Mouse (Mus musculus): ENCODE measurements at regions not wholly inside any gene's neighbourhood (a gene's known extent, or its start where the extent isn't known, plus 50 kb on each side); places are given as distances from the start of the nearest gene placed in this dataset.

DNA sequence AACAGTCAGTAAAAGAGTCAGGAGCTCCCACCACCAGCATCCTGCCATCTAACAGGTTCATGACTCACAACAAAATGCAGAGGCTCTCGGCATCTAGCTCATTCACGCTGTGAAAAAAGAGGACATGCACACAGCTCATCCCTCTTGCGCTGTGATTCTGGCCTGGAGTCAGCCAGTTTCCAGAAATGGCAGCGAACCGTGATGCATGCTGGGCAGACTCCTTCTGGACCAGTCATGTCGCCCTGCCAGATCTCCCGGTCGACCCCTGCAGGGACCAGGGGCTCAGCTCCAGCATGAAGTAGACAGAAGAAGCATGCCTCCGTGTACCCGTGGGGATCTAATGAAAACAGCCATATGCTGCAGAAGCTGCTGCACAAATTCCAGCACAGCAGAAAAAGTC lies 254.6 kb downstream of the Rybp start:
- Histone ChIP-seq H3K36me3 (ENCODE audit: control insufficient read depth, insufficient read depth) (no peaks in the 10 kb centered on the region), H3K79me2 (ENCODE audit: control insufficient read depth, insufficient read depth) (no peaks in the 10 kb centered on the region), H3K4me2 (ENCODE audit: low read depth) (no peak overlapping the region), H3K4me3 (no peak overlapping the region), H3K27me3 (ENCODE audit: control insufficient read depth, insufficient read depth, insufficient read length) (peaks cover 46% of the 10 kb centered on the region), H3ac (ENCODE audit: control insufficient read depth, insufficient read length) (no peak overlapping the region)
- TF ChIP-seq CEBPB (IDR thresholded peaks at IDR 0.05; ENCODE audit: insufficient read depth, poor library complexity, severe bottlenecking) (no peak), TCF3 (IDR thresholded peaks at IDR 0.05; ENCODE audit: insufficient read length, low read depth) (no peak), POLR2A (IDR thresholded peaks at IDR 0.05; ENCODE audit: insufficient read length, low read depth) (no peak)

DNA sequence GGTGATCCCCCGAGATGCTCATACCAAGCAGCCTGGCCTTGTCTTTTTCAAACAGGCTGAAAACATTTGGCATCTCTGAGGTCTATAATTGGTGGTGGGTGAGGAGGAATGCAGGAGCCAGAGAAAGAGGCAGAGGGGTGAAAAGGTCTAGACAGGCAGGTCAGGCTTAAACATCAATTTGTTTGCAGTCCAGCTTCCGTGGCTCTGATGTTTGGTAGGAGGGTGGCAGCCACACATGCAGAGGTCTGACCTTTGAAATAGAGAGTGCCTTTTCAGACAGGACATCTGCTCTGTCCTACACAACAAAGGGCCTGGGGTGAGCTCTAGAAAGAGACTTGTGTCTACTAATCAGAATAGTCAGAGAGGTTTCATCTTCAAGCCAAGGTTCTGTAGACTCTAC lies 256.8 kb downstream of the Rybp start:
- peaks cover 42% of the 10 kb centered on the region for H3K27me3 ChIP-seq (ENCODE audit: control insufficient read depth, insufficient read depth, insufficient read length)
- no peaks in the 10 kb centered on the region for H3K36me3 ChIP-seq (ENCODE audit: control insufficient read depth, insufficient read depth)
- no peak overlapping the region for H3K4me2 ChIP-seq (ENCODE audit: low read depth)
- H3K4me3 ChIP-seq = no peak overlapping the region
- no peaks in the 10 kb centered on the region for H3K79me2 ChIP-seq (ENCODE audit: control insufficient read depth, insufficient read depth)
- H3ac ChIP-seq (ENCODE audit: control insufficient read depth, insufficient read length) = no peak overlapping the region
- TF ChIP-seq TCF3 (IDR thresholded peaks at IDR 0.05; ENCODE audit: insufficient read length, low read depth) (no peak), USF1 (IDR thresholded peaks at IDR 0.05; ENCODE audit: low read depth) (no peak), REST (IDR thresholded peaks at IDR 0.05; ENCODE audit: insufficient read depth, insufficient read length) (no peak), POLR2A (IDR thresholded peaks at IDR 0.05; ENCODE audit: insufficient read length, low read depth) (no peak), CEBPB (IDR thresholded peaks at IDR 0.05; ENCODE audit: insufficient read depth, poor library complexity, severe bottlenecking) (no peak), MAX (IDR thresholded peaks at IDR 0.05; ENCODE audit: low read depth) (no peak), TCF12 (IDR thresholded peaks at IDR 0.05; ENCODE audit: insufficient read depth, poor library complexity, severe bottlenecking) (no peak), POLR2AphosphoS2 (IDR thresholded peaks at IDR 0.05; ENCODE audit: insufficient read length, low read depth) (no peak), E2F4 (IDR thresholded peaks at IDR 0.05; ENCODE audit: insufficient read depth) (no peak), SRF (IDR thresholded peaks at IDR 0.05; ENCODE audit: control insufficient read depth, insufficient read length, low read depth) (no peak), MYOG (IDR thresholded peaks at IDR 0.05; ENCODE audit: control insufficient read depth in 1 of 3, insufficient read depth in 1 of 3, insufficient read length in 2 of 3, low read depth in 2 of 3) (no peak)

DNA sequence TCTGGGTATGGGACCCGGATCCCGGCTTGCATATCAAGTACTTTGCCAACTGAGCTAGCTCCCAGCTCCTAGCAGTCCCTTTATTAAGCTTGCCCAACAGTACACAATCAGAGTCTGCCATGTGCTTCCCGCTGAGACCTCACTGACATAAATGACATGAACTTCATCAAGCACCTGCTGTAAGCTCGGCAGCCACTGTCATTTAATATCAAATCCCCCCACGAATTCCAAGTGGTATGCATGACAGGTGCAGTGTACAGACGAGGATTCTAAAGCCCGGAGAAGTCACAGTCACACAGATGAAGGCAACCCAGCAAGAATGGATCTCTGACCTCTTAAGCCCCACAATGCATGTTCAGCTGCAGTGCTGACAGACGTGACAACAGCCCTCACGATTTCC lies 257.3 kb downstream of the Rybp start:
- no peaks in the 10 kb centered on the region for H3K79me2 ChIP-seq (ENCODE audit: control insufficient read depth, insufficient read depth)
- H3K4me2 ChIP-seq (ENCODE audit: low read depth) = no peak overlapping the region
- TF ChIP-seq MAX (IDR thresholded peaks at IDR 0.05; ENCODE audit: low read depth) = no peak
- no peak for TF ChIP-seq SRF (IDR thresholded peaks at IDR 0.05; ENCODE audit: control insufficient read depth, insufficient read length, low read depth)
- TF ChIP-seq CEBPB (IDR thresholded peaks at IDR 0.05; ENCODE audit: insufficient read depth, poor library complexity, severe bottlenecking) = no peak
- TF ChIP-seq REST (IDR thresholded peaks at IDR 0.05; ENCODE audit: insufficient read depth, insufficient read length) = no peak
- TF ChIP-seq TCF3 (IDR thresholded peaks at IDR 0.05; ENCODE audit: insufficient read length, low read depth) = no peak
- no peak for TF ChIP-seq TCF12 (IDR thresholded peaks at IDR 0.05; ENCODE audit: insufficient read depth, poor library complexity, severe bottlenecking)
- no peak for TF ChIP-seq POLR2A (IDR thresholded peaks at IDR 0.05; ENCODE audit: insufficient read length, low read depth)
- TF ChIP-seq MYOD1 (IDR thresholded peaks at IDR 0.05; ENCODE audit: control insufficient read depth in 1 of 3, insufficient read length in 2 of 3, low read depth in 2 of 3) = peak in 1 of 3 experiments; percentile 44
- no peak overlapping the region for H3K4me3 ChIP-seq
- peaks cover 37% of the 10 kb centered on the region for H3K27me3 ChIP-seq (ENCODE audit: control insufficient read depth, insufficient read depth, insufficient read length)
- no peak overlapping the region for H3ac ChIP-seq (ENCODE audit: control insufficient read depth, insufficient read length)
- no peaks in the 10 kb centered on the region for H3K36me3 ChIP-seq (ENCODE audit: control insufficient read depth, insufficient read depth)

DNA sequence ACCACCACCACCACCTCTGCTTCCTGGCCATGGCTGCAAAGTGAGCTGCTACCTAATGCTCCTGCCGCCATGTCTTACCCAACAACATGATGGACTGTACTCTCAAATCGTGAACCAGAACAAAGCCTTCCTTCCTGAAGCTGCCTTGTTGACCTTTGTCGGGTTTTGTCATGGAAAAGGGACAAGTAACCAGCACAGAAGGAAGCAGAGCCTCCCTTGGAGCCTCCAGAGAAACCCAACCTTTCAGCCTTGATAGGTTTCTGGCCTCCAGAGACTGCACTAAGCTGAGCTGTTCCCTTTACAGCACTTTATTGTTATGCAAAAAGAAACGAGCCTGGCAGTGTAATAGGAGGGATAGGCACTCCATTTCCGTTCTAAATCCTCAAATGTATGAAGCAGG lies 259.8 kb downstream of the Rybp start:
- H3K79me2 ChIP-seq (ENCODE audit: control insufficient read depth, insufficient read depth) = no peaks in the 10 kb centered on the region
- H3ac ChIP-seq (ENCODE audit: control insufficient read depth, insufficient read length) = no peak overlapping the region
- no peak for TF ChIP-seq MYOD1 (IDR thresholded peaks at IDR 0.05; ENCODE audit: control insufficient read depth in 1 of 3, insufficient read length in 2 of 3, low read depth in 2 of 3)
- no peak for TF ChIP-seq MYOG (IDR thresholded peaks at IDR 0.05; ENCODE audit: control insufficient read depth in 1 of 3, insufficient read depth in 1 of 3, insufficient read length in 2 of 3, low read depth in 2 of 3)
- no peak for TF ChIP-seq SRF (IDR thresholded peaks at IDR 0.05; ENCODE audit: control insufficient read depth, insufficient read length, low read depth)
- TF ChIP-seq E2F4 (IDR thresholded peaks at IDR 0.05; ENCODE audit: insufficient read depth) = no peak
- no peak for TF ChIP-seq TCF3 (IDR thresholded peaks at IDR 0.05; ENCODE audit: insufficient read length, low read depth)
- no peak for TF ChIP-seq CEBPB (IDR thresholded peaks at IDR 0.05; ENCODE audit: insufficient read depth, poor library complexity, severe bottlenecking)
- TF ChIP-seq POLR2A (IDR thresholded peaks at IDR 0.05; ENCODE audit: insufficient read length, low read depth) = no peak
- no peak for TF ChIP-seq REST (IDR thresholded peaks at IDR 0.05; ENCODE audit: insufficient read depth, insufficient read length)
- TF ChIP-seq TCF12 (IDR thresholded peaks at IDR 0.05; ENCODE audit: insufficient read depth, poor library complexity, severe bottlenecking) = no peak
- TF ChIP-seq USF1 (IDR thresholded peaks at IDR 0.05; ENCODE audit: low read depth) = no peak
- TF ChIP-seq POLR2AphosphoS2 (IDR thresholded peaks at IDR 0.05; ENCODE audit: insufficient read length, low read depth) = no peak
- TF ChIP-seq MAX (IDR thresholded peaks at IDR 0.05; ENCODE audit: low read depth) = no peak
- no peak overlapping the region for H3K4me3 ChIP-seq
- H3K36me3 ChIP-seq (ENCODE audit: control insufficient read depth, insufficient read depth) = no peaks in the 10 kb centered on the region
- no peak overlapping the region for H3K4me2 ChIP-seq (ENCODE audit: low read depth)
- peaks cover 31% of the 10 kb centered on the region for H3K27me3 ChIP-seq (ENCODE audit: control insufficient read depth, insufficient read depth, insufficient read length)

DNA sequence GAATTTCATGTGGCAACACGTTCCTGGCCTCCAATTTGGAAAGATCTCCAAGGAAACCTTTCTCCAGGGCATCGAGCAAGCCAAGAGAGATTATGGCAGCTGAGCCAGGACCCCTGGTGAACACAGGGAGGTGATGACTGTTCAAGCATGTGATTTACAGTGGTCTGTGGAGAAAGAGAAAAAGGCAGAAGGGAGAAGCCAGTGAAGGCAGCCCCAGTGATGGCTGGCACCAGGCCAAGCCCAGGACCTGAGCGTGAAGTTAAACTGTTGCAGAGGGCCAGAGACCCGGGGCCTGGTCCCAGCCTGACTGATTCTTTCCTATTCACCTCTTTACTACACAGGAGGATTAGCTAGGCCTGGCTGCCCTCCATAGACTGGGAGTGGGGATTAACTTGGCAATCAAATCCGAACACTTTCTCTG lies 261.7 kb downstream of the Rybp start:
- H3K4me2 ChIP-seq (ENCODE audit: low read depth) = no peak overlapping the region
- no peaks in the 10 kb centered on the region for H3K79me2 ChIP-seq (ENCODE audit: control insufficient read depth, insufficient read depth)
- H3K36me3 ChIP-seq (ENCODE audit: control insufficient read depth, insufficient read depth) = no peaks in the 10 kb centered on the region
- H3ac ChIP-seq (ENCODE audit: control insufficient read depth, insufficient read length) = no peak overlapping the region
- peaks cover 25% of the 10 kb centered on the region for H3K27me3 ChIP-seq (ENCODE audit: control insufficient read depth, insufficient read depth, insufficient read length)
- H3K4me3 ChIP-seq = no peak overlapping the region
- TF ChIP-seq MYOG (IDR thresholded peaks at IDR 0.05; ENCODE audit: control insufficient read depth in 1 of 3, insufficient read depth in 1 of 3, insufficient read length in 2 of 3, low read depth in 2 of 3) = no peak
- no peak for TF ChIP-seq MYOD1 (IDR thresholded peaks at IDR 0.05; ENCODE audit: control insufficient read depth in 1 of 3, insufficient read length in 2 of 3, low read depth in 2 of 3)
- no peak for TF ChIP-seq POLR2A (IDR thresholded peaks at IDR 0.05; ENCODE audit: insufficient read length, low read depth)
- no peak for TF ChIP-seq SRF (IDR thresholded peaks at IDR 0.05; ENCODE audit: control insufficient read depth, insufficient read length, low read depth)
- TF ChIP-seq REST (IDR thresholded peaks at IDR 0.05; ENCODE audit: insufficient read depth, insufficient read length) = no peak
- no peak for TF ChIP-seq CEBPB (IDR thresholded peaks at IDR 0.05; ENCODE audit: insufficient read depth, poor library complexity, severe bottlenecking)
- TF ChIP-seq USF1 (IDR thresholded peaks at IDR 0.05; ENCODE audit: low read depth) = no peak
- no peak for TF ChIP-seq MAX (IDR thresholded peaks at IDR 0.05; ENCODE audit: low read depth)
- no peak for TF ChIP-seq POLR2AphosphoS2 (IDR thresholded peaks at IDR 0.05; ENCODE audit: insufficient read length, low read depth)
- no peak for TF ChIP-seq TCF3 (IDR thresholded peaks at IDR 0.05; ENCODE audit: insufficient read length, low read depth)
- TF ChIP-seq TCF12 (IDR thresholded peaks at IDR 0.05; ENCODE audit: insufficient read depth, poor library complexity, severe bottlenecking) = no peak
- TF ChIP-seq E2F4 (IDR thresholded peaks at IDR 0.05; ENCODE audit: insufficient read depth) = no peak
